Mouse (Mus musculus) CD4-positive helper T cell, adult 2 months (primary cell): Measurements from ENCODE around the gene Il12rb1.

ENCODE experiments used
- DNase-seq: peaks from one replicate; pipeline ENCODE4 v3.0.0-alpha.2; 2012; ENCODE audit warnings: low read depth, missing footprints, low spot score

Il12rb1 gene

DNA sequence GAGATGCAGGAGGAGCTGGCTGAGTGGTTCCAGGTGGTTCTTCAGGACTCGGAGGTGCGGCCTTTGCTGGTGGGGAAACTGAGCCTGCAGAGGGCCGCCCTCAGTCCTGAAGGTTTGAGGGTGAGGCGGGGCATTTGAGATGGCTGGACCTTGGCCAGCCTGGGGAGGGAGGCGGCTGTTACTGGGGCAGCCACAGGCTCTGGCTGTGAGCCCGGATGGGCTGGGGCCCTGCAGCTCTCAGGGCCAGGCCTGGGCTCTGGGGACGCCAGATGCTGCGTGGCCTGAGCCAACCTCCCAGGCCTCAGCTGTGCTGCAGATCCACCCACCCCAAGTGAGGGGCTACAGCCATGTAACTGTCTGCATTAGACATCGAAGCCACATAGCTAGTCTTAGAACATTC lies 34.4 kb upstream of the Il12rb1 start:
- no peak for DNase-seq

DNA sequence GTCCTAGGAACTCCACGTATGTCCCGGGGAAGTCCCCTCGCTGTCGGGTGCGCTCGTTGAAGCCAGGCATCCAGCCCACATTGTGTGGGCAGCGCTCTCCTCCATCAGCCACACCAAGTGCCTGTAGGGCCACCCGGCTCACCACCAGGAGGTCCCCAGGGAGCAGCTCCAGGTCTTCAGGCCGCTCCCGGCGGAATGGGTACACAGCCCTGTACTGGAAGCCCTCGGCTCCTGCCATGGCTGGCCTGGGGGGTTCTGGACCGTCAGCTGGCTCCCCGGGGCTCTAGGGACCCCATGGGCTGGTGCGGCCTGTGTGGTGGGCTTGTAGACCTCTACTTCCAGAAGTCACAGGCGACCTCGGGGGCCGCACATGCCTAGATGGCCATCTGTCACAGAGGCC lies 33.5 kb upstream of the Il12rb1 start:
- no peak for DNase-seq

DNA sequence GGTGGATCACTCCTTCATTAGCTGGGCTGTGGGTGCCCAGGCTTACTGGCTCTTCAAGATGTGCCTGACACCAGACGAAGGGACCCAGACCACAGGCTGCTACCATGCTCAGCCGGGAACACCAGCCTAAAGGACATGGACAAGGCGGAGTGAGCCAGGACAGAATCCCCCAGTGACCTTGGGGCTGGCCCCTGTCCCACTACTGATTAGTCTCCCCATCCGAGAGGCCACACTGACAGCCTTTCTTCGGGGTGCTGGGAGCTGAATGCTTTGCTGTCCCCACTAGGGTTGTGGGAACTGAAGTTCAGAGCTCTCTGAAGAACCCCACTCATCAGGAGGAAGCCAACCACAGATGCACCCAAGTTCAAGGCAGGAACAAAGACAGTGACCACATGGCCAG lies 33.0 kb upstream of the Il12rb1 start:
- DNase-seq: no peak

DNA sequence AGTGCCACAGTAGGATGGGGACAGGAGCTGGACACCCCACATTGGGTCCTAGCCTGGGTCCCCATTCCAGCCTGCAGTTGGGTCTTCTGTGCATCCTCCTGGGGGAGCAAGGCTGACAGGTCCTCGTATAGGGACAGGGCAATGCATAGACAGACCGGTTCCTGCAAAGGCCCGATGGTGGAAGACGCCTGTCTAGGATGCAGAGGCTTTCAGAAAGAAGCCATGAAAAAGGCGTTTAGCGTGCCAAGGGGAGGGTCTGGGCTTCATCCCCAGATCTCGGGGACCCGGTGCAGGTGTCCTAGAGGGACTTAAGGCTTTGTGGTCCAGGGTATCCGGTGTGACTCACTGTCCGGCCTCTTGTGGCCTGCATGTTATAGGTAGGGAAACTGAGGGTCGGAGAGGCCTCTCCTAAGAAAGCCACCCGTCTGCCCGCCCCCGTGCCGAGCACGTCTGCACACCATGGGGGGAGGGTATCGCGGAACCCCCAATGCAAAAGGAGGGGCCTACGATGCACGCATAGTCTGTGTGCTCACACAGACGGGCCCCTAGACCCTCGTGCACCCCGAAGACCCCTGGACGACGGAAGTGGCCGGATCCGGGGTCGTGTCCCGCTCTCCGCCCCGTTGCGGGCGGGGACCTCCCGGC lies 32.3 kb upstream of the Il12rb1 start:
- no peak for DNase-seq

DNA sequence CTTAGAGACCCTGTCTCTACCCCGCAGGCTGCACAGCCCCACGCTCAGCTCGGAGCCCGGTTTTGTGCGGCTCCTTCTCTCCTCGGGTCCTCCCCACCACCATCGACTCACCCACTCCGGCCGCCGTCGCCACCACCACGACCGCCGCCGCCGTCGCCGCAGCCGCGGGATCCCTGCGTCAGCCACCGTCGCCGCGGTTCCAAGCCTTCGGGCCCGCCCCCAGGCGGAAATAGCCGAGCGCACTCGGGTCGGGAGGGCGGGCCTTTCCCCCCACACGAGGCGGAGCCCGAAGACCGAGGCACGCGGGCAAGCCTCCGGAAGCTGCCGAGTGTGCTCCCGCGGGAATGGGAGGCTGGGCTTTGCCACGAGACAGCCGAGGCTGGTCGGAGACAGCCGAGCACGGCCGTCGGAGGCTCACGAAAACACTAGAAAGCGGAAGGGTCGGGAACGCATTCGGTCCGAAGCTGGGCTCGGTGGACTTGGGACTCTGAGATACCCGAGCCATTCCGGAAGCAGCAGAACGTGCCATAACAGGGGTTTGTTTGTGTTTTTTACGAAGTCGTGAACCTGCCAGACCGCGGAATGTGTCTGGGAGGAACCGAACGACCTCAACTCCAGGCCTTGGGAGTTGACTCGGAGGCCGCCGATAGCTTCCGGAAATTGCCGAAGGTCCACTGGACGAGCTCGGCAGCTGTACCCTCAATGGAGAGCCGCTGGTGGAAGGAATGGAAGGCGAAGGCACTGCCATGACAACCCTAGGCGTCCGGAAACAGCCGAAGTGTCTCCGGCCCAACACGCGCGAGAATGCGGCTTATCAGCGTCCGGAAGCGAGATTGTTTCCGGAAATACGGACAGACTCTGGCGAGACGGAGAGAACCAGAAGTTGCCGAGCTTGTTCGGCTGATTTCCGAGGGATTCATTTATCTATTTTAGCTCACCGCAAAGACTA lies 31.5 kb upstream of the Il12rb1 start, which contains the start of gene Pik3r2:
Pik3r2 (minus strand) TSS at position 218 of the 949 bp plus-strand sequence.
- peak; percentile 98 for DNase-seq

DNA sequence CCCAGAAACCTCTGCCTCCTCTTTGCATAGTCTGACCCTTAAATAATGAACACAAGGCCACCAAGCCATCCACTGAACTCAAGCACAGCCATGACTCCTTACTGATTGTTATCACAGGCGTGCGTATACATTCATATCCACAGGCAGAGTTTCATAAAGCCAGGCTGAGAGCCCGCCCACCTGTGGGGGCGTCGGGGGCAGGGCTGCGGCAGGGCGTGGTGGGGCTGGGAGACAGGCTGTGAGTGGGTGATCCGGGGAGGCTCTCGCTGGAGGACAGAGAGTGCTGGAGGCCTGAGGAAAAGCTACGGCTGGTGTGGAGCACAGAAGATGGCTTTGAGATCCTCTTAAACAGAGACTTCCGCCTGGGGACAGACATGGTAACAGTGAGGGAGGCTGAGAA lies 28.2 kb upstream of the Il12rb1 start:
- no peak for DNase-seq

DNA sequence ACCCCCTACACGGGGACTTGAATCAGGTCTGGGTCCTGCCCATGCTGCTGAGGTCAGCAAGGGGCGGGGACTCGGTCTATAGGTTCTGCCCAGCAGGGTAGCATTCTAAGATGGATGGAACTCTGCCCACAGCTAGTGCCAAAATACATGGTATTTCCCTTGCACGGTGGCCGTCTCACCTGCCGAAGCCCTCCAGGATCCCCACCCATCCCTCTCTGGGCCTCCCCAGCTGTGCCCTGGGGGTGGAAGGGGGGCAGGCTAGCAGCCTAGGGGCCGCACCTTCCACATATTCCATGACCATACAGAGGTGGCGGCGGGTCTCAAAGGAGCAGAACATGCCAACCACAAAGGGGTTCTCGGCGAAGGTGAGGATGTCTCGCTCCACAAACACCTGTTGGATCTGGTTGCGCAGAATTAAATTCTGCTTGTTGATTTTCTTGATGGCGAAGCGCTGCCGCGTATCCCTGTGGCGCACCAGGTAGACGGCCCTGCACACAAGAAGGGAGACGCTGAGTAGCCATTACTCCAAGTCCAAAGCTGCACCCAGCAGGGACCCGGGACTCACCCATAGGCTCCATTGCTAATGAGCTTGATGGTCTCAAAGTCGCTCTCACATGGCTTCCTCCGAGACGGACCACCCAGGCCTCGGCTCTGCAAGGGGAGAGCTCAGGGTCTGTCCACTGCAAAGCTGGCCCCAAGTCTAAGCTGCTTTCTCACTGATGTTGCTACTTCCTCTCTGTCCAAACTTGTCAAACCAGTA lies 21.8 kb upstream of the Il12rb1 start:
- DNase-seq: no peak

GRCm38 (mm10) chr8:70787051-70787445 lies 21.2 kb upstream of the Il12rb1 start:
- no peak for DNase-seq

- DNase-seq: no peak
These were observed 20.1 kb upstream of the Il12rb1 start for GRCm38 (mm10) chr8:70787941-70788667.

- no peak for DNase-seq
These were observed 19.2 kb upstream of the Il12rb1 start for GRCm38 (mm10) chr8:70789046-70789445.

- no peak for DNase-seq
These were observed 17.4 kb upstream of the Il12rb1 start for GRCm38 (mm10) chr8:70790846-70791245.

DNA sequence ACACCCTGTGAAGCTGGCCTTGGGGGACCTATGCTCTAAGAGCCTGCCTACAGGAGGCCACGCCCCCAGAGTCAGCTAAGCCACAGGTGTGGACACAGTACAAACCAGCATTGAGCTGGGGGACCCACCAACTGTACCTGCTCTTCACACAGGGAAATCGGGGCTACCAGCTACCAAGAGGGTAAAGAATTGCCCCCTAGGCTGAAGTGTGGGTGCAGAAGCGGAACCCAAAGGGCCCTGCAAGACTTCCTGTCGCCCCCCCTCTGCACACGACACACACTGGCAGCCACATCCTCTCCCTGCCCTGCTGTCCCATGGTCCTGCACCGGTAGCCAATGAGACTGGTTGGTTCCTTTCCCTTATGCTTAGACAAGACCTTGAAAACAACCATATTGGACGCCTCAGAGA lies 17.0 kb upstream of the Il12rb1 start:
- DNase-seq: peak; percentile 86

DNA sequence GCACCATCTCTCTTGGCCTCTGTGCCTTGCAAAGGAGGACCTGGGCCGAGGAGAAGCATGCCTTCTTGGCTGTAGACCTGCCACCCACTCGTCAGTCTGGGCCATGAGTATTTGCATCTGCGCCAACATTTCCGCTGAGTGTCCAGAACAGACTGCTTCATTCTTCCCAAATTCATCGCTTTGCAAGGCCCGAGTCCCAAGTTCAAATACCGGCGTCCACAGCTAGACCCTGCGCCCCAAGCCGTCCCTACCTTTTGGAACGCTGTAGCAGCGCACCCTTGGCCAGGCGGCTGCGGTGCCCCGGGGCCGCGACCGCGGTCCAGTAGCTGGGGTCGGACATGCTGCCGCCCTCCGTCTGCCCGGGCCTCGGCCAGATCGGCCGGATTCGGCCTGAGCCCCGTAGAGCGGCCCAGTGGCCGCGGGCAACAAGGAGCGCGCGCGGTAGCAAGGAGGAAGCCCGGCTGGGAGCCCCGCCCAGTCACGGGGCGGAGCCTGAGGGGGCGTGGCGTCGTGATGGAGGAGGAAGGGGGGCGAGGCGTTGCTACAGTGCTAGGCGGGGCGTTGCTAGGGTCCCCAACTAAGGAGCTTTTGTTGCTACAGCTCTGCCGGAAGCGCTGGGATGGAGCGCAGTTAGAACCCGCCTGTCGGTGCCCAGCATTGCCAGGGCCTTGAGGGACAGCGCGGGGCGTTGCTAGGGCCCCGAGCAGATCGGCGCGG lies 16.1 kb upstream of the Il12rb1 start:
- peak; percentile 97 for DNase-seq

DNA sequence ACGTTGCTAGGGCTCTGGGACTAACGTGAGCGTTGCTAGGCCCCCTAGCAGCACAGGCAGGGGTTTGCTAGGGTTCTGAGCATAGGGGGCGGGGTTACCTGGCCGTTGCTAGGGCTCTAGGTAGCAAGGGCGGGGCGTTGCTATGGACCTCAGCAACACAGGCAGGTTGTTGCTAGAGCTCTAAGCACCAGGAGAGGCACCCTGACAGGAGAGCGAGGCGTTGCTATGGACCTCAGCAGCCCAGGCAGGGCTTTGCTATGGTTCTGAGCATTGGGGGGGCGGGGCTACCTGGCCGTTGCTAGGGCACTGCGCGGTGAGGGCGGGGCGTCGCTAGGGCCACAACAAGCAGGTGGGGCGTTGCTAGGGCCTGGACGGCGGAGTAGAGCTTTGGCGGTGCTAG lies 15.5 kb upstream of the Il12rb1 start:
- DNase-seq: peak; percentile 92

DNA sequence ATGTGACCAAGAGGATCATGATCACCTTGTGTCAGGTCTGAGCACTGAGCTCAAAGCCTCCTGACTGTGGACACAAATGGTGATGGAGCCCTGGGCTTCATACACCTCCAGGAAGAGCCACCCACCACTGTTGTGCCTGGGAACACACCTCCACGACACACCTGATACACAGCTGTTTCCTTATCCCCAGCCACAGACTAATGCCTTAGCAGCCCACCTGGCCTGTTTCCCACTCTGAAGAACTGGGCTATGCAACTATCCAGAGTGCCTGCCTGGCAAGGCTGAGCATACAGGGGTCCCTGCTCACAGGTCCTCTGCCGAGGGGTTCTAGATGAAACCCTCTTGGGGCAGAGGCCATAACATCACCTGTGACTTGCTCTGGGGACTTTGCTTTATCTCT lies 14.0 kb upstream of the Il12rb1 start:
- no peak for DNase-seq

DNA sequence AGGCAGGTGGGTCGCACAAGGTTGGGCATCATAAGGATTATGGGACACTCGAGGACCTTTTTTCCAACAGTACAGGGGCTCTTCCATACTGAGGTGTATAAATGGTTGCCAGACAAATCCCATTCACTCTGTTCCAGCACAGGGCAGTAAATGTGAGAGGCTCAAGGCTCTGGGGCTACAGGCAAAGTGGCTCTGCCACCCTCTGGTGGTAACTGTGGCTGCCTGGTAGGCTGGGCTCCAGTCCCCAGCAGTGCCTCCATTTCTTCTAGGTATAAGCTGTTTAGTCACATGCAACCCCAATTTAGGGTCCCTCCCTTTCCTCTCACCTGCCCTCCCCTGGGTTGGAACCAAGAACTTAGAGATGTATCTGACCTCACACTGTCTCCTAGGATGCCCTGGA lies 12.9 kb upstream of the Il12rb1 start:
- DNase-seq: no peak

DNA sequence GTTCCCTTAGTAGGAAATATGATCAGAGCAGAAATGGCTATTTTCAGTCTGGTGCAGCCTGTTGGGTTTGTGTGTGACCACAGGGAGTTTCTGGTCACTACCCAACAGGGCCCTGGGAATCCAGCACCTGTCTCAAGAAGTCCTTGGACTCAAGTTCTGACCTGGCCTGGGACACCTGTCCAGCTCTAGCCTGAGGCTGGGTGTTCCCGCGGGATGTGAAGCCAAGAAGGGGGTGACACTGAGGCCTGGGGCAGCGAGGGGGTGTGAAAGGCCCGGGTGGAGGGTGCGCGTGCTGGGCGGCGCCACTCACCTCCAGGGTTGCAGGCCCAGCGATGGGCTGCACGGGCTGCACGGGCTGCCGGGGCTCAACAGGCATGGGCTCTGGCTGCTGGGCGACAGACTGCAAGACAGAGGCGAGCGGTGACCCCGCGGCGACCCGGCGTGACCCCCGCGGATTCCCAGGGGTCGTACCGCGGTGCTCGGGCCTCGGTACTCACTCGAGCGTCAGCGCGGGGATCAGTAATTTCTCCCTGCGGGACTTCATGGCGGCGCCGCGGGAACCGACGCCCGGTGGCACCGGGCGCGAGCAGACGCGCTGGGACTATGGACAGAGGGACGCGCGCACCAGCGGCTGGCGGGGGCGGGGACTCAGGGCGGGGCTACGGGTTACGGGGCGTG lies 11.7 kb upstream of the Il12rb1 start:
- DNase-seq: no peak

DNA sequence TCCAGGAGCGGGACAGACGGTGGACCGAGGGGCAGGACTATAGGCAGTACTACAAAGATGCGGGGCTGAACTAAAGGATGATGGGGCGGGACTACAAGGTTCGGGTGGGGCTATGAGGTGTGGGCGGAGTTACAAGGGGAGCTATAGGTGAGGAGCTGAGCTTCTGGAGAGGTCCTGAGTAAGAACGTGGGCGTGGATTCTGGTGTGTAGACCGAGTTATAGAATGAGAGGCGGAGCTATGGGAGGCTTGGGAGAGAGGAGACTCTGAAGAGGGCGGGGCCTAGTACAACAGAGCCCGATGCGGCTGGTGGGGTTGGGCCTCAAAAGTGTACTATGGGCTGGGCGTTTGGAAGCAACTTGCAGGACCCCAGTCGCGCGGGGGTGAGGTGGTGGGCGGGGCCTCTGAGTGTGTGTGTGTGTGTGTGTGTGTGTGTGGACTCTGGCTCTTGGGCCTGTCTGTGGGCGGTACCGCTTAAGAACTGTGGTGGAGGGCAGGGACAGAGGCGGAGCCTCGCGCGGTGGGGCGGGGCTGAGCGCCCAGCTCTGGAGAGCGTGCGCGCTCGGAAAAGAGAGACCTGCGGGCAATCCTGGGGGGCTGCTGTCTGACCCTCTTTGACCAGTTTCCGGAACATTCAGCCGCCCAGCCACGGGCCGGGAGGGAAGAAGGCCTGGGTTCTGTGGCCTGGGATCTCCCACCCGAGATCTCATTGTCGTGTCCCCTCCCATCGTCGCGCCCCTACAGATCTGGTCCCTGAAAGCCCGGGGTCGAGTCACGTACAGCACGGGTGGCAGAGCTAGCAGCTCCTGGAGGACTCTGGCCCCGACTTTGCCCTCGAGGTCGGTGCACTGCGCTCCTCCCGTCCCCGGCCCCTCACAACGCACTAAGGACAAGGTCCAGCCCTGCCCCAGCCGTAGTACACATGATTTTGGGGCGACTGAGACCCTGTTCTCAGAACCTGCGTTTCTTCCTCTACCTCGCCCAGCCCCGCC lies 10.9 kb upstream of the Il12rb1 start:
- DNase-seq: peak; percentile 94

DNA sequence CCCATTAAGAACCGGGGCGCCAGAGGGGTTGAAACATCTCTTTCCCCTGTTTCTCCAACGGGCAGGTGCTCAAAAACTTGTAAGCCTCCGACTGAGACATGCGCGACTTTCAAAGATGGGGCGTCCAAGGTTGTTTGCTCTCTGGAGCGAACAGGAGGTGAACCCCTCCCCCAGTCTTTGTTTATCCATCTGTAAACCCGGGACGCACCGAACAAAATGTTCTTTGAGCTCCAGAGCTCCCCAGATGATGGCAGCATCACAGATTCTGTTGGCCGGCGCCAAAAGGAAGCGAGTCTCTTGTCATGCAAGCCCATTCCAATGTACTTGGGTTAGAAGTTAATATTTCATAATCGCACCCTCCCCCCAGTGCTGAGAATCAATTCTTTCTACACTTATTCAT lies 10.0 kb upstream of the Il12rb1 start:
- no peak for DNase-seq
